Mouse (Mus musculus) CD4-positive, CD25-positive, alpha-beta regulatory T cell (primary cell): ENCODE data around the gene Cops8. TPM values are rescaled to one million over a fixed set of nuclear protein-coding genes. Genes with fewer than 3 reads are reported as not detected.

Experiments
- polyA plus RNA-seq: library from polyadenylated mRNA; unstranded; fragments of 100-300 nt; shearing (Covaris generic); gene quantifications from one replicate; pipeline ENCODE4 v1.2.1, GENCODE M21; 2017

Gene Cops8
- 126 TPM for polyA plus RNA-seq

GRCm38 (mm10) chr1:90602759-90603560 lies at the start of gene Cops8:
Cops8 (plus strand) TSS chr1:90602981.

Other genes starting within 250 kb of the Cops8 start
- gene Col6a3, start 241.0 kb downstream of the Cops8 start, polyA plus RNA-seq, result 0.23 TPM